Mouse (Mus musculus): Measurements from ENCODE around the gene Uba52. TPM values are rescaled to one million over a fixed set of nuclear protein-coding genes. Genes with fewer than 3 reads are reported as not detected.

Uba52 gene
- total RNA-seq, 2 experiments from 2014 or later: 1,604 to 1,683 TPM

DNA sequence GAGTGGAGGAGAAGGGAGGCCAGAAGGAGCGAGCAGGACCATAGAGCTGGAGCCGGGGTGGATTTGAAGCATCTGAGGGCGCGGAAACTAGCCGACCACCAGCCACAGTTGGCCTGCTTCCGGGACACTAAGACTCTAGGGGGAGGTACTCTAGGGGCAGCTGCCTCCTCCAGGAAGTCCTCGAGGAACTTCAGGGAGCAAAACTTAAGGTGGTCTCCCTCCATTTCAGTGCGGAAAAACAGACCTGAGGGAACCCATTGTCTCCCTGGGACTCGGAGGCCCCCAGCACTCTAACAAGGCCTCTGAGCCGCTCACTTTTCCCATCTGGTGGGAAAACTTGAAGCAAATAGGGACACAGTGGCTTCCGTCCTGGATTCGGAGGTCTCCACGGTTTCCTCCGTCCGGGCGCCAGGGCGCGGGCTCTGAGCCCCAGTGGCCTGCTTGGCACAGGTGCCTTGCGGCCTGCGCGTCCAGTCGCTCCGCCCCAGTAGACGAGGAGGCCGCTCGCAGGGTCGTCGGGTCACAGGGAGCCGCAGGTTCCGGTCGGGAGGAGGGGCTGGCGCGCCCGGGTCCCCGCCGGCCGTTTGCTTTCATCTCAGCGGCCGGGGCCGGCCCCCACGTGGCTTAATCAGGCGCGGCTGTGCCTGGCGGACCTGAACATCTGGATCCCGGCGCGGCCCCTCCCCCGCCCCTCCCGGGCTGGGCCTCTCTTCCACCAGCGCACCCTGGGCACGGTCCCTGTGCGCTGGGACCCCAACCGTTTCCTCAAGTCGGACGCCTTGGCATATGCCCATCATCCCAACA is 22.4 kb downstream of the Uba52 start:
- DNase-seq: no peak

DNA sequence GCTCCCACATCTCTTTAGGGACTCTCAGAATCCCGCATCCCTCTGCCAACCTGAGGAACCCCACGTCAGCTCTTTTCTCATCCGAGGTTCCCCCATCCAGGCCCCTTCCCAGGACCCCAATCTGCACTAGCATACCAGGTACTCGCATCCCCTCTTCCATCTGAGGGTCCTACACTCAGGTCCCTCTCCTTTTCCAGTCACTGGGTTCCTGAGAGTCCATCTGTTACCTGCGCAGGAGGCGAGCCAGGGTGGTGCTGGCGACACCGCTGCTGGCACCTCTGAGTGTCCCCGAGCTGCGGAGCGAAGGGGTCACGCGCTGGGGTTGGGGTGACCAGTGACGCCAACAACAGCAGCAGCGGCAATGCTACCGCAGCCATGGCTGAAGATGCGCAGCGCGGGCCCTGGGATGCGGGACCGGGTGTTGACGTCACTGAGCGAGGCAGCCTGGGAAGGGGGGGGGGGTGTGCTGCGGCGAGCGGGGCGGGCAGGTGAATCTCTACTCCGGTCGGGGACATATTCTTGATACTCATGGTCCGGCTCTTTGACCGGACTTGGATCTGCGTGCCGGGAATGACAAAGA is 23.6 kb downstream of the Uba52 start, which contains the start of gene Tmem59l:
Gene Tmem59l (minus strand): TSS at position 418 of the 580 bp plus-strand sequence.
- intact Hi-C loops (cut with DNase I): no loop called here
- DNase-seq: peak in 1 of 2 experiments; percentile 7

More for the DNA sequence above, 22.4 kb downstream of the Uba52 start:
- intact Hi-C loops (cut with DNase I): no loop called here

GRCm38 (mm10) chr8:70486191-70486681 is 24.4 kb downstream of the Uba52 start:
- intact Hi-C loops (cut with DNase I): no loop called here
- DNase-seq: no peak

- intact Hi-C loops (cut with DNase I): no loop called here
- no peak for DNase-seq
Observed at GRCm38 (mm10) chr8:70482943-70483342, 27.7 kb downstream of the Uba52 start.

DNA sequence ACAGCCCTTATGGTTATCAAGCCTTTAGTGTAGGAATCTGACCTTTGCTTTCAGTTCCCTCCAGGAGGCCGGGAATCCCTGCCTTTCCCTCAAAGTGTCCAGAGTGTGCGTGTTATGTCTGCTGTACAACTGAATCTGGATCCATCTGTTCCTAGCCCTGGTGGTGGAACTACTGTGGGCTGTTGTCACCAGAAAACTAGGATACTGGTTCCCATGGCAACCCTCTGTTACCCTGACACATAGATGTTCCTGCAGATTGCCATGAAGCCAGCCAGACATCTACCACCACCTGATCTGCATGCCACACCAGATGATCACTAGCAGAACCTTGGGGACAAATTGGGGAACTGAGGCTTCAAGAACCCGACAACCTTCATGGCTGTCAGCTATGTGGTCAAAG is 28.7 kb downstream of the Uba52 start:
- DNase-seq: no peak
- intact Hi-C loops (cut with DNase I): no loop called here

GRCm38 (mm10) chr8:70477269-70477982 is 33.2 kb downstream of the Uba52 start:
- intact Hi-C loops (cut with DNase I): no loop called here
- no peak for DNase-seq

GRCm38 (mm10) chr8:70476333-70477268 is 34.0 kb downstream of the Uba52 start, which contains the start of gene Klhl26:
Gene Klhl26, minus strand, starts transcription at chr8:70476968.
- intact Hi-C loops (cut with DNase I): no loop called here
- DNase-seq: peak; percentile 94 to 96

DNA sequence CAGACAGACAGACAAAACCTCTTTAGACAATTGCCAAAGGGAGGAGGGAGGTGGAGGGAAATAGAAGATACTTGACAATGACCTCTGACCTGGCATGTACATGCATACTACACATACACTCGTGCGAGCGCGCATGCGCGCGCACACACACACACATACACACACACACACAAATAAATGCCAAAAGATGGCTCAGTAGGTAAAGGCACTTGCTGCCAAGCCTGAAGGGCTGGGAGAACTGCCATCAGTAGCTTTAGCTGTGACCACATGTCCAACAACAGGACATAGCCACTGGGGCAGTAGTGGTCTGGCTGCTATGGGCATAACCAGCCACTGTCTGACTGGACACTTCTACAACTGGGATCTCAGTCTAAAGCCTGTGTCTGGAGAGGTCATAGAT is 38.7 kb downstream of the Uba52 start:
- DNase-seq: no peak
- intact Hi-C loops (cut with DNase I): loop anchor here (2.0 kb wide), 1 partner anchor 31 kb away; no protein-coding TSS in a partner anchor

- no peak for DNase-seq
- intact Hi-C loops (cut with DNase I): loop anchor here (2.0 kb wide), 1 partner anchor 29 kb away; no protein-coding TSS in a partner anchor
Observed at GRCm38 (mm10) chr8:70469938-70470337, 40.7 kb downstream of the Uba52 start.

DNA sequence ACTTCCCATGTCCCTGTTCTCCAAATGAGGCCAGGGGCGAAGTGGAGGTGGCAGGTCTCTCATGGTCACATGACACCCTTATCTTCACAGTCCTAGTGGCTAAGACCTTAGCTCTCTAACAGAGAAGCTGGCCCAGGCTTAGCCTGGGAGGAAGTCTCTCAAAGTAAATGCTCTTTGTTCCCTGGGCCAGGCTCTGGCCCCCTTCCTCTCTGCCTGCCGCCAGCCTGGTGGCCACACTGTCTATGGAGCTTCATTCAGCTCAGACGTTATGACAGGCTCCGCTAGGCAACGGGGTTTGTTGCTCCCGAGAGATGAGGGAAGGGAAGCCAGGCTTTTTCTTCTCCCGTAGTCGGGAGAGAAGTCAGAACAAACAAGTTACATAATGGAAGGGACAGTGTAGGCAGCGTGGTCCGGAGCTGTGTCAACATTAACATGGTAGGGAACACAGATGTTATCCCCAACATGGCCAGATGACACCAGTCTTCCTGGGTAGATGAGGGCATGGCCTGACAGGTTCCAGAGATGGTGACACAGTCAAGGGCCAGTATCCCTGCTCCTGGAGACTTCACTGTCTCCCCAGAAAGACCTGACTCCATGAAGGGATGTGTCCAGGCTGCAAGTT is 41.2 kb downstream of the Uba52 start:
- DNase-seq: no peak
- intact Hi-C loops (cut with DNase I): no loop called here

- no peak for DNase-seq
- intact Hi-C loops (cut with DNase I): no loop called here
Observed at GRCm38 (mm10) chr8:70468733-70469132, 41.9 kb downstream of the Uba52 start.

GRCm38 (mm10) chr8:70467907-70468306 is 42.7 kb downstream of the Uba52 start:
- no peak for DNase-seq
- intact Hi-C loops (cut with DNase I): no loop called here

DNA sequence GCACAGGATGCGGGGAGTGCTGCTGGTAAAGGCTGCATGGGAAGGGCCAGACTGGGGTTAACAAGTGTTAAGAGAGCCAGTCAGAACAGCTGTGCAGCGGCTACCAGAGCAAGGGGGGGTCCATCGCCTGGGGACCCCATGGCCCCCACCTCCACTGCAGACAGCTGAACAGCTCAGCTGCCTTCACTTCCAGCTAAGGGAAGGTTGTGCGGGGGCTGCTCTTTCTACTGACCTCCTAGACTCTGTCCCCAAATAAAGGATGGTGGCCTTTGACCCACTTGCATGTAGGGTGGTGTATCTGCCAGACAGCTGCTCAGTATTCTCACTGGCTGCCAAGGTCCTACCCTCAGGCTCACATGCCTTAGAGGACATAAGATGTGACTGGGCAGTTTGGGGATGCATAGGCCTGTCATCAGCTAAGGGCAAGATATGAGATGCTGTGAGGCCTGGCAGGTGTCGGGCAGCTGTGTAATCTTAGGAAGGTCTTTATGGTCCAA is 43.3 kb downstream of the Uba52 start:
- peak; percentile 58 to 59 for DNase-seq
- intact Hi-C loops (cut with DNase I): no loop called here

GRCm38 (mm10) chr8:70466771-70467170 is 43.8 kb downstream of the Uba52 start:
- intact Hi-C loops (cut with DNase I): no loop called here
- peak; percentile 75 to 76 for DNase-seq

DNA sequence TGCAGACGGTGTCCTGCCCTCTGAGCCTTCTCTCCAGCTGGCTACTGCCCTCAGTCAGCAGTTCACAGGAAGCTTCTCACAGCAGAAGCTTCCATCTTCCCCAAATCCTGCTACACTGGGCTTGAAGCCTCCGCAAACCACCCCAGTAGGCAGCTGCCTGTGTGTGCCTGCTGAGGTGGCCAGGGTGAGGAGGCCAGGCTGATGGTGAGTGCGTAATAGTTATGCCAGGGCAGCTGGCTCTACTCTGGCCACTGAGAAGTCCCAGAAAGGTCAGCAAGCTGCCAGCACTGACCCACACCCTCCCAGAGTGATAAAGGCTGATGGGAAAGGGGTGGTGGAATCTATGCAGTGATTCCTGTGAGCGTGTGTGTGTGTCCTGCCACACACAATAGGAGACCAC is 44.3 kb downstream of the Uba52 start:
- DNase-seq: no peak
- intact Hi-C loops (cut with DNase I): no loop called here

DNA sequence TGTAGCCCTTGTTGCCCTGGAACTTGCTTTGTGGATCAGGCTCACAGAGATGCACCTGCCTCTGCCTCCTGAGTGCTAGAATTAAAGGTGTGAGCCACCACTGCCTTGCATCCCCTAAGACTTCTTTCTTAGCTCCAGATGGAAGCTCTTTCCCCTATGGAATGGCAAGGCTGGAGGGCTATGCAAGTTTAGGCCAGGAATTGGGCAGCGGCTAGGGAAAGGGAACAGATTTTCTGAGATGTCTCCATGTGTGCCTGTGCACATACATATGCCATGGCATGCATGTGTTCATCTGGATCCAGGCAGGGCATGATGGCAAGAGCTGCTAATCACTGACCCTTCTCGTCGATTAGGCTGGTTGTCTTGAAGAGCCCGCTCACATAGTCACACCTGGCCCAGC is 44.9 kb downstream of the Uba52 start:
- DNase-seq: no peak
- intact Hi-C loops (cut with DNase I): no loop called here

GRCm38 (mm10) chr8:70464162-70464561 is 46.4 kb downstream of the Uba52 start:
- intact Hi-C loops (cut with DNase I): no loop called here
- no peak for DNase-seq

DNA sequence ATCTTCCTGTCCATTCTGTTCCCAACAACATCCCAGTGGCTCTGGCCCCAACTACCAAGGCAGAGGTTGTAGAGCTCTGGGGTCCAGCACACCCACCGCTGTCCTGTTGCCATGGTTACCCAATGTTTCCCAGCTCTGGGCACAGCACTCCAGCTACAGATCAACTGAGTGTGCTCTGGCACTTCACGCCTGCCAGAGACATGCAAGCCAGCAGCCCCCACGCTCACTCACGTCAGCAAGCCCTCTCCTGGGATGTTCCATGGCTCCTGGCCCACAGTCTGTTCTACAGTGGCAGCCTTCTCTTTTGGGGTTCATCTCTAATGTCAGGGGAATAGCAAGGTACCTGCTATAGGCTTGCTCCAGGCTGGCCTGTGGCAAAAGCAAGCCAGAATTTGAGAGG is 47.3 kb downstream of the Uba52 start:
- intact Hi-C loops (cut with DNase I): no loop called here
- peak in 1 of 2 experiments; percentile 48 for DNase-seq

DNA sequence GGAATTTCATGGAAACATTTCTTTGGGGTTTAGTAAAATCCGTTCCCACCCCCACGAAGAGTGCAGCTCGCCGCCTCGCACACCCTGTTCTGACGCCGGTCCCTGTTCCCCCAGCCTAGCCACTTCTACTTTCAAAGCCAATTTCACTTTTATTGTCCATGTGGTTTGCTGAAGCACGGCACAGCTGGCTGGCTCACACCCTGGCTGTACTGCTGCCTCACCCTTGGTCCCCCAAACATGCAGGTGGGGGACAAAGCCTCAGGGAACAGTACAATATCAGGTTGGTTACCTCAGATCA is 48.1 kb downstream of the Uba52 start:
- no peak for DNase-seq
- intact Hi-C loops (cut with DNase I): no loop called here

All from heart, postnatal 10 days (tissue).